Mouse (Mus musculus): Measurements from ENCODE around the gene Spata31d1a. TPM values are rescaled to one million over a fixed set of nuclear protein-coding genes. Genes with fewer than 3 reads are reported as not detected.

The Spata31d1a gene
- polyA plus RNA-seq, 1 experiment from 2014 or later, result not detected

GRCm38 (mm10) chr13:59675151-59676011 is 34.7 kb downstream of the Spata31d1a start, which contains the start of gene Golm1:
Gene Golm1, minus strand, starts transcription at chr13:59675811.
- under 1% methylated on average over 43 of the region's 61 CpGs for WGBS
- Histone ChIP-seq H3K27ac (ENCODE audit: low read depth) (peak within 1 kb of the TSS; percentile 67), H3K36me3 (ENCODE audit: insufficient read depth) (no peaks in the 10 kb centered on the region), H3K9me3 (ENCODE audit: low read depth, low read length) (no peaks in the 10 kb centered on the region), H3K9ac (peak within 1 kb of the TSS; percentile 71), H3K27me3 (ENCODE audit: insufficient read depth, low read length) (no peaks in the 10 kb centered on the region), H3K4me1 (ENCODE audit: insufficient read depth) (no peaks in the 10 kb centered on the region), H3K4me2 (peak within 1 kb of the TSS; percentile 83), H3K4me3 (ENCODE audit: low read depth, low read length) (peak within 1 kb of the TSS; percentile 75)
- DNase-seq (peak; percentile 81), ATAC-seq (ENCODE audit: insufficient read depth) (peak; percentile 95)
- no peak for TF ChIP-seq CTCF (IDR thresholded peaks at IDR 0.05; ENCODE audit: low read depth)

- DNase-seq, result peak; percentile 62
These were observed 35.4 kb downstream of the Spata31d1a start for GRCm38 (mm10) chr13:59674761-59675150.

GRCm38 (mm10) chr13:59674215-59674614 is 35.9 kb downstream of the Spata31d1a start:
- Histone ChIP-seq H3K36me3 (ENCODE audit: insufficient read depth) (no peaks in the 10 kb centered on the region), H3K4me1 (ENCODE audit: insufficient read depth) (no peaks in the 10 kb centered on the region), H3K4me2 (peak overlapping the region; percentile 83), H3K4me3 (ENCODE audit: low read depth, low read length) (peak overlapping the region; percentile 75), H3K27ac (ENCODE audit: low read depth) (no peak overlapping the region), H3K9me3 (ENCODE audit: low read depth, low read length) (no peaks in the 10 kb centered on the region), H3K9ac (peak overlapping the region; percentile 30; the same call in 1 of the 2 replicates), H3K27me3 (ENCODE audit: insufficient read depth, low read length) (no peaks in the 10 kb centered on the region)
- WGBS, result 10% methylated on average over 3 of the region's 3 CpGs
- no peak for TF ChIP-seq CTCF (IDR thresholded peaks at IDR 0.05; ENCODE audit: low read depth)
- DNase-seq, result peak; percentile 36
- no peak for ATAC-seq (ENCODE audit: insufficient read depth)

More at GRCm38 (mm10) chr13:59674761-59675150, 35.4 kb downstream of the Spata31d1a start:
- no peak for TF ChIP-seq CTCF (IDR thresholded peaks at IDR 0.05; ENCODE audit: low read depth)
- Histone ChIP-seq H3K9me3 (ENCODE audit: low read depth, low read length) (no peaks in the 10 kb centered on the region), H3K4me1 (ENCODE audit: insufficient read depth) (no peaks in the 10 kb centered on the region), H3K4me2 (peak overlapping the region; percentile 83), H3K36me3 (ENCODE audit: insufficient read depth) (no peaks in the 10 kb centered on the region), H3K4me3 (ENCODE audit: low read depth, low read length) (peak overlapping the region; percentile 75), H3K9ac (peak overlapping the region; percentile 71), H3K27me3 (ENCODE audit: insufficient read depth, low read length) (no peaks in the 10 kb centered on the region), H3K27ac (ENCODE audit: low read depth) (peak overlapping the region; percentile 67; the same call in 1 of the 2 replicates)
- peak; percentile 34; the same call in 1 of the 2 replicates for ATAC-seq (ENCODE audit: insufficient read depth)
- 2% methylated on average over 13 of the region's 13 CpGs for WGBS

GRCm38 (mm10) chr13:59673597-59673996 is 36.5 kb downstream of the Spata31d1a start:
- 66% methylated on average over 7 of the region's 7 CpGs for WGBS
- Histone ChIP-seq H3K4me1 (ENCODE audit: insufficient read depth) (no peaks in the 10 kb centered on the region), H3K4me3 (ENCODE audit: low read depth, low read length) (no peak overlapping the region), H3K9ac (no peak overlapping the region), H3K36me3 (ENCODE audit: insufficient read depth) (no peaks in the 10 kb centered on the region), H3K27ac (ENCODE audit: low read depth) (no peak overlapping the region), H3K27me3 (ENCODE audit: insufficient read depth, low read length) (no peaks in the 10 kb centered on the region), H3K4me2 (peak overlapping the region; percentile 83; the same call in 1 of the 2 replicates), H3K9me3 (ENCODE audit: low read depth, low read length) (no peaks in the 10 kb centered on the region)
- DNase-seq (no peak), ATAC-seq (ENCODE audit: insufficient read depth) (no peak)
- TF ChIP-seq CTCF (IDR thresholded peaks at IDR 0.05; ENCODE audit: low read depth), result no peak

GRCm38 (mm10) chr13:59672248-59672647 is 37.9 kb downstream of the Spata31d1a start:
- Histone ChIP-seq H3K4me2 (no peak overlapping the region), H3K9ac (no peak overlapping the region), H3K36me3 (ENCODE audit: insufficient read depth) (no peaks in the 10 kb centered on the region), H3K27me3 (ENCODE audit: insufficient read depth, low read length) (no peaks in the 10 kb centered on the region), H3K27ac (ENCODE audit: low read depth) (no peak overlapping the region), H3K9me3 (ENCODE audit: low read depth, low read length) (no peaks in the 10 kb centered on the region), H3K4me3 (ENCODE audit: low read depth, low read length) (no peak overlapping the region), H3K4me1 (ENCODE audit: insufficient read depth) (no peaks in the 10 kb centered on the region)
- WGBS, result 67% methylated on average over 6 of the region's 6 CpGs
- ATAC-seq (ENCODE audit: insufficient read depth) (no peak), DNase-seq (no peak)
- TF ChIP-seq CTCF (IDR thresholded peaks at IDR 0.05; ENCODE audit: low read depth), result no peak

DNA sequence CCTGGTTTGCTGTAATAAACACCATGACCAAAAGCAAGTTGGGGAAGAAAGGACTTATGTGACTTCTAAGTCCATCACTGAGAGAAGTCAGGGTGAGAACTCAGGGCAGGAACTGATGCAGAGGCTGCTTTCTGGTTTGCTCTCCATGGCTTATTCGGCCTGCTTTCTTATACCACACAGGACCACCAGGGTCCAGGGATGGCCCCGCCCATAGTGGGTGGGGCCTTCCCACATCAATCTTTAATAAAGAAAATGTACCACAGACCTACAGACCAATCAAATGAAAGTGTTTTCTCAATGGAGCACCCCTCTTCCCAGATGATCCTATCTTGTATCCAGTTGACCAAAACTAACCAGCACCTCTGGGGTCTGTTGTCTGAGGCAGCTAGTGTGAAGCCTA is 38.6 kb downstream of the Spata31d1a start:
- H3K9me3 ChIP-seq (ENCODE audit: low read depth, low read length), result no peaks in the 10 kb centered on the region
- H3K36me3 ChIP-seq (ENCODE audit: insufficient read depth), result 0 out of 2 replicates have a peak, but pooled peaks cover 3% of the 10 kb centered on the region
- H3K27ac ChIP-seq (ENCODE audit: low read depth), result no peak overlapping the region
- no peaks in the 10 kb centered on the region for H3K27me3 ChIP-seq (ENCODE audit: insufficient read depth, low read length)
- no peaks in the 10 kb centered on the region for H3K4me1 ChIP-seq (ENCODE audit: insufficient read depth)
- no peak overlapping the region for H3K4me3 ChIP-seq (ENCODE audit: low read depth, low read length)
- no peak overlapping the region for H3K4me2 ChIP-seq
- DNase-seq (no peak), ATAC-seq (ENCODE audit: insufficient read depth) (no peak)
- H3K9ac ChIP-seq, result no peak overlapping the region
- TF ChIP-seq CTCF (IDR thresholded peaks at IDR 0.05; ENCODE audit: low read depth), result no peak
- 73% methylated on average over 2 of the region's 2 CpGs for WGBS

DNA sequence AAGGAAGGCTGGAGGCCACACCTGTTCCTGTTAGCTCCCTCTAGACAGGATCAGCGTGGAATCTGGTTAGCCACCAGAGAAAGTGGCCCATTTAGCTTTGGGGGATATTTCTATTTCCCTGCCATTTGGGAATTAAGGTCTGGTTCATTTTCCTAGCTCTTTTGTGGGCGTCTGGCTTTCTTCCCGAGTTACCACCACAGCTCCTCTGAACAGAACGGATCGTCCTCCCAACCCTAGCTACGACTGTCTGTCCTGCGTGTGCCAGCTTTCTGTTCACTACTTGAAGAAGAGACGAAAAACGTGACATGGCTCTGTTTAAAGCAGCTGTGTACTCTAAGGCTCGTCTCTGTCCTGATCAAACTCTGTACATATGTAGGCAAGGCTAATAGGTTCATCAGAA is 40.2 kb downstream of the Spata31d1a start:
- DNase-seq (no peak), ATAC-seq (ENCODE audit: insufficient read depth) (no peak)
- Histone ChIP-seq H3K4me3 (ENCODE audit: low read depth, low read length) (no peak overlapping the region), H3K27ac (ENCODE audit: low read depth) (no peak overlapping the region), H3K36me3 (ENCODE audit: insufficient read depth) (0 out of 2 replicates have a peak, but pooled peaks cover 3% of the 10 kb centered on the region), H3K4me2 (no peak overlapping the region), H3K4me1 (ENCODE audit: insufficient read depth) (no peaks in the 10 kb centered on the region), H3K9me3 (ENCODE audit: low read depth, low read length) (no peaks in the 10 kb centered on the region), H3K9ac (no peak overlapping the region), H3K27me3 (ENCODE audit: insufficient read depth, low read length) (no peaks in the 10 kb centered on the region)
- no peak for TF ChIP-seq CTCF (IDR thresholded peaks at IDR 0.05; ENCODE audit: low read depth)
- WGBS, result 87% methylated on average over 10 of the region's 10 CpGs
